Mouse (Mus musculus) heart, postnatal 0 days (tissue): ENCODE results near the gene Prim1.

ENCODE experiments used
- CTCF ChIP-seq: IDR thresholded peaks from 2 replicates; pipeline ENCODE4 v1.5.1; 2016; ENCODE audit warnings: antibody characterized with exemption, control low read depth, low read depth
- EP300 ChIP-seq: IDR thresholded peaks from 2 replicates; pipeline ENCODE4 v1.6.1; 2016; ENCODE audit warnings: antibody characterized with exemption, low read depth

- no peak for TF ChIP-seq CTCF
- TF ChIP-seq EP300 = no peak
Observed at GRCm38 (mm10) chr10:128048157-128048556, 33.2 kb downstream of the Prim1 start.
